Mouse (Mus musculus): ENCODE measurements at regions not wholly inside any gene's neighbourhood (a gene's known extent, or its start where the extent isn't known, plus 50 kb on each side); places are given as distances from the start of the nearest gene placed in this dataset.

- DNase-seq (ENCODE audit: low spot score) = no peak
Observed at GRCm38 (mm10) chr13:97394071-97394470, 153.2 kb downstream of the Enc1 start.

DNA sequence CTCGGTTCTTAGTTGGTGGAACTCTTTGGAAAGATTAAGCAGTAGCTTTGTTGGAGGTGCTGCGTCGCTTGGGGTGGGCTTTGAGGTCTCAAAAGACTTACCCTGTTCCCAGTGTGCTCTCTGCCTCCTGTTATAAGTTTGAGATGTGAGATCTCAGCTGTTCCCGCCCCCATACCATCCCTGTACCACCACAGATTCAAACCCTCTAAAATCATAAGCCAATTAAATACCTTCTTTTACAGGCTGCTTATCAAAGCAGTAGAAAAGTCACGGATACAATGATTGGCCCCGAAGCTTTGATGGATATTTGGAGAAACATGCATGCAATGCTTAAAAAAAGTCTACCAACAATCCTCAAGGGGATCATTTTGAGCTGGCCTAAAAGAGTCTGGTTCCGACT lies 152.6 kb downstream of the Enc1 start:
- no peak for DNase-seq (ENCODE audit: low spot score)

- DNase-seq (ENCODE audit: low spot score) = no peak
Observed at GRCm38 (mm10) chr13:97390449-97390930, 149.6 kb downstream of the Enc1 start.

DNA sequence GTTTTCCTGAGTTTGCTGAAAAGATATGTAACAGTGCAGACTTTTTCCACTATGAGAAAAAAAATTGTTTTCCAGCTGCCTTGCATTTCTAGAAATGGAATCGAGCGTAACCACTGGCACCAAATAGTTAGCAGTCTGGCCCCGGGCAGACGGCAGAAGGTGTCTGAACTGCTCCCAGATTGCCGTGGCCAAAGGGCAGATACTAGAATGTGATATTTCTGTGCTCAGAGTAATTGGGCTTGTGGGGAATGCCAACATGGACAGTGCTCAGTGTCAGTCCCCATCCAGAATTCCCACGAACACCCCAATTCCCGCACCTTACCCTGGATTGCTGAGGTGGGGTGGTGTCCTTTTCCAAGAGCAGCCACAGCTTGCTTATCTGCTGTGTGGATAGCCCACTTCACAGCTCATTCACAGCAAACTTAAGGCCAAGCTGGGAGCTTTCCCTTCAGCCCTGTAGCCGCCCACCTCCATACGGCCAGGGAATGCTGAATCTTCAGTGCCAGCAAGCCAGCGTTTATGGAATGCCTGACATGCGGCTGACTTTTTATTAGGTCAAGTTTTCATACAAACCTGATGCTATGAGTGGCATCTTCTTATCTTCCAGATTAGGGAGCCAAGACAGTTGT lies 148.1 kb downstream of the Enc1 start:
- no peak for DNase-seq (ENCODE audit: low spot score)

DNA sequence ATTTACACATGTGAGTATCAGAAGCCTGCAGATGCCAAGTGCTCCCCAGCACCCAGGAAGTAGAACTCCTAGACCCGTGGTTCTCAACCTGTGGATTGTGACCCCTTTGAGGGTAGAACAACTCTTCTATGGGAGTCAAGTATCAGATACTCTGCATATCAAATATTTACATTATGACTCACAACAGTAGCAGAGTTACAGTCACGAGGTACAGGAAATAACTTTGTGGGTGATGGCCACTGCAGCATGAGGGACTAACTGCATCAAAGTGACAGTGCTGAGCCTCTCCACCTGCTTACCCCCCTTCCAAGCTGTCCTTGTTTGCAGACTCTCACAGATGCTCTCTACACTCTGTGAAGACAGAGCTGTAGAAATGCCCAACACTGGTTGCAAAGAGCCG lies 145.6 kb downstream of the Enc1 start:
- no peak for DNase-seq (ENCODE audit: low spot score)

- DNase-seq (ENCODE audit: low spot score) = no peak
Observed at GRCm38 (mm10) chr13:97385531-97385930, 144.6 kb downstream of the Enc1 start.

- no peak for DNase-seq (ENCODE audit: low spot score)
Observed at GRCm38 (mm10) chr13:97384091-97384777, 143.3 kb downstream of the Enc1 start.

DNA sequence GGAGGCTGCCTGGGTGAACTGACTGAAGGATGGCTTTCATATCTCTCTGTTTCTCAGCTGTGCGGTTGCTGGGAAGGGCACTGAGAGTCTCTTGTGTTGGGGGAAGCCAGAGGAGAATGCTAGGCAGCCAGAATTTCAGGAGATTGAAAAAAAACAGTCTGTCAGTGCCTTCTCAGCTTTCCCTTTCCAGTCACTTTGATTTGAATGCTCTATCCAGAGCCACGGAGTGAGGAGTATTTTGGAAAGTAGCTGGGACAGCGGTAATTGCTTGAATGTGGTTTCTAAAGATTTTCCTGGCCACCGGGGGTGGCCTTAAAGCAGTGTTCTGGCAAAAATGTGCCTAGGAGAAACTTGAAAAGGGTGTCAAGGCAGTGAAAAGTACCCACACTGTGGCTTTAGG lies 142.4 kb downstream of the Enc1 start:
- no peak for DNase-seq (ENCODE audit: low spot score)

GRCm38 (mm10) chr13:97380366-97380765 lies 139.5 kb downstream of the Enc1 start:
- no peak for DNase-seq (ENCODE audit: low spot score)

- no peak for DNase-seq (ENCODE audit: low spot score)
Observed at GRCm38 (mm10) chr13:97376232-97376523, 135.3 kb downstream of the Enc1 start.

GRCm38 (mm10) chr13:97375501-97376231 lies 134.8 kb downstream of the Enc1 start:
- DNase-seq (ENCODE audit: low spot score) = no peak

GRCm38 (mm10) chr13:97372348-97372747 lies 131.4 kb downstream of the Enc1 start:
- DNase-seq (ENCODE audit: low spot score) = no peak

- DNase-seq (ENCODE audit: low spot score) = no peak
Observed at GRCm38 (mm10) chr13:97371200-97371599, 130.3 kb downstream of the Enc1 start.

- DNase-seq (ENCODE audit: low spot score) = no peak
Observed at GRCm38 (mm10) chr13:97366723-97367122, 125.8 kb downstream of the Enc1 start.

DNA sequence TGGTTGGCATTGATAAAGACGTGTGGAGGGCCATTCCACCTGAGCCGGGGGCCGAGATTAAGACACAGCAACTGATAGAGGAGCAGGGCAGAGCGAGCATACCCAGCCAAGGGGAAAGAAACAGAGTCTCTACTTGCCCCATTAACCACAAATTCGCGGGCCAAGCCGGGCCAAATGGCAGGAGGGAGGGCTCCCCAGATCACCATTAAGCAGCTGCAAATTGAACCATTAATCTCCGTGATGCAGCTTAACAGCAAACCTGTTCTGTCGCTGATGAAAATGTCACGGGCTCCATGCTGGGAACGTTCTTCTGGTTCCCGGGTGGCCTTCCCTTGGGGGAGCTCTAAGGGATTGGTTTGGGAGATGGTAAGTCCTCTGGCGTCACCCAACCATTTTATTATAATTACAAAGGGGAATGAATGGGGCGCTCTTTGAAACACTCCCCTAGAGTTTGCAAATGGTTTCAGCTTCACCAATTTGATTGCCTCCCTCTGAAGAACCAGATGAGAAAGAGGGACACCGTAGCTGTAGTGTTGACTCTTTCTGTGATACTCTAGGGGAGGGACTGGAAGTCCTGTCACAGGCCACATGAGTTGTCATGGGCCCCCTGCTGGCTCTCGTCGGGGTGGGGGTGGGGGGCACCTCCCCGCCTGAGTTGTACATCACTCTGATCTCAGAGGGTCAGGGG lies 124.8 kb downstream of the Enc1 start:
- DNase-seq (ENCODE audit: low spot score) = no peak

GRCm38 (mm10) chr13:97365004-97365403 lies 124.1 kb downstream of the Enc1 start:
- DNase-seq (ENCODE audit: low spot score) = no peak

- DNase-seq (ENCODE audit: low spot score) = no peak
Observed at GRCm38 (mm10) chr13:97363765-97364164, 122.9 kb downstream of the Enc1 start.

DNA sequence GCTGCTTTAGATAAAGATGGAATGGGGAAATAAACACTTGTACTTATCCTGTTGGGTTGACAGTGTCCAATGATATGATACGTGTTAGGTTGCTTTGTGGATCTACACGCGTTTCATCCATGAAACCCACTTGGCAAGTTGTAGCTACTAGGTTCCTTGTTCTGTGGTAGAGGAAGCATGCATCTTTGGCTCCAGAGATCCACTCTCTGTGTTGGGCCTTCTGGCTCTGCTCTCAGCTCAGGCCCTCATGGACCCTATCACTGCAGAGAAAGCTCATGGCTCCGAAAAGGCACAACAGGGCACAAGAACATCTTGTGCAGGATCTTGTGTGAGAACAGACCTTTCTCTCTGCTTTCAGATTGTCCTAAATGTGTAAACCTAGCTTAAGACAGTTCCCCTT lies 122.3 kb downstream of the Enc1 start:
- no peak for DNase-seq (ENCODE audit: low spot score)

- no peak for DNase-seq (ENCODE audit: low spot score)
Observed at GRCm38 (mm10) chr13:97360551-97360950, 119.6 kb downstream of the Enc1 start.

DNA sequence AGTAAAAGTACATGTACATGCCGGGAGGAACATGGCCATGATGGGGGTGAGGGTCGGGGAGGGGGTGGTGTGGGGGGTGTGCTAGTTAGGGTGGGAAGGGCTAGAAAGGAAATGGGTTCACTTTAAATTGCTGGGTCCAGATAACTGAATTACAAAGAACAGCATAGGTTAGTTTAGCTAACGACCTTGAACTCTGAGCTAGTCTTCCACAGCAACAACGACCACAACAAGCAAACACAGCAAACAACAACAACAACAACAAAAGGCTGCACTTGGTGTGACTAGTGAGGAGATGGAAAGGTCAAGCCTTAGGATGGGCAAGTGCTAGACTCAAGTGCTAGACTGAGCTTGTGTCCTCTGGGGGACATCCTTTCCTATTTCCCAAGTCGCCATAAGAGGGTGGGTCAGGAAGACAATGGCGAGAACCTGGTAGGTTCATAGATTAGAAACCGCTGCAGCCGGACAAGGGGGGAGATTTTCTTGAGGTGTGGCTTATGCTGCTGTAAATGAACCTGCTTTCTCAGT lies 117.9 kb downstream of the Enc1 start:
- no peak for DNase-seq (ENCODE audit: low spot score)

GRCm38 (mm10) chr13:97358261-97358660 lies 117.4 kb downstream of the Enc1 start:
- DNase-seq (ENCODE audit: low spot score) = no peak

Data from spleen, adult 12 weeks (tissue).